Mouse (Mus musculus) midbrain, embryonic 12.5 days (tissue): ENCODE results near the gene Tmem79. TPM values are rescaled to one million over a fixed set of nuclear protein-coding genes. Genes with fewer than 3 reads are reported as not detected.
"Not testable (repeated sequence)": the region's sequence is repeated elsewhere in the genome, so short reads cannot be mapped to it uniquely, and the experiment has no call there.

Experiments used
- ATAC-seq: fragments of 200-750 bp; cut with Nextera tagmentation; 2 replicates; pipeline ENCODE4 v1.8.0; 2017; ENCODE audit warnings: low read depth, moderate TSS enrichment, moderate library complexity; ENCODE audit not compliant: low FRiP score
- H3K27ac ChIP-seq: fragments of 300-500 bp; sonication (generic); replicated peaks from 2 replicates; pipeline ENCODE4 v1.5.1; 2016; ENCODE audit warnings: mild to moderate bottlenecking
- H3K27me3 ChIP-seq: fragments of 300-500 bp; sonication (generic); 2 replicates; pipeline ENCODE4 v1.6.1; 2016; ENCODE audit warnings: mild to moderate bottlenecking
- H3K36me3 ChIP-seq: fragments of 300-500 bp; sonication (generic); 2 replicates; pipeline ENCODE4 v1.6.1; 2016
- H3K4me1 ChIP-seq: fragments of 300-500 bp; sonication (generic); 2 replicates; pipeline ENCODE4 v1.6.1; 2016
- H3K4me2 ChIP-seq: fragments of 300-500 bp; sonication (generic); replicated peaks from 2 replicates; pipeline ENCODE4 v1.6.1; 2016; ENCODE audit warnings: mild to moderate bottlenecking, moderate library complexity
- H3K4me3 ChIP-seq: fragments of 300-500 bp; sonication (generic); 2 replicates; pipeline ENCODE4 v1.5.1; 2016; ENCODE audit warnings: mild to moderate bottlenecking
- H3K9ac ChIP-seq: fragments of 300-500 bp; sonication (generic); replicated peaks from 2 replicates; pipeline ENCODE4 v1.6.1; 2016; ENCODE audit warnings: mild to moderate bottlenecking, moderate library complexity
- H3K9me3 ChIP-seq: fragments of 300-500 bp; sonication (generic); 2 replicates; pipeline ENCODE4 v1.6.1; 2016; ENCODE audit warnings: mild to moderate bottlenecking
- WGBS: fragments of 180-500 bp; shearing (Covaris S2); methylation state at CpG from one replicate; pipeline ENCODE4 v1.1.7; 2016; 5-methylcytosine and 5-hydroxymethylcytosine counted together
- polyA plus RNA-seq: library from polyadenylated mRNA; unstranded; fragments of >200 nt; fragmentation: Nextera tagmentation; extraction: Ambion mirVana; gene quantifications from 2 replicates; pipeline ENCODE4 v1.2.1, GENCODE M21; 2016

Tmem79 gene
- polyA plus RNA-seq: 1.9 and 2.3 TPM in 2 replicates

DNA sequence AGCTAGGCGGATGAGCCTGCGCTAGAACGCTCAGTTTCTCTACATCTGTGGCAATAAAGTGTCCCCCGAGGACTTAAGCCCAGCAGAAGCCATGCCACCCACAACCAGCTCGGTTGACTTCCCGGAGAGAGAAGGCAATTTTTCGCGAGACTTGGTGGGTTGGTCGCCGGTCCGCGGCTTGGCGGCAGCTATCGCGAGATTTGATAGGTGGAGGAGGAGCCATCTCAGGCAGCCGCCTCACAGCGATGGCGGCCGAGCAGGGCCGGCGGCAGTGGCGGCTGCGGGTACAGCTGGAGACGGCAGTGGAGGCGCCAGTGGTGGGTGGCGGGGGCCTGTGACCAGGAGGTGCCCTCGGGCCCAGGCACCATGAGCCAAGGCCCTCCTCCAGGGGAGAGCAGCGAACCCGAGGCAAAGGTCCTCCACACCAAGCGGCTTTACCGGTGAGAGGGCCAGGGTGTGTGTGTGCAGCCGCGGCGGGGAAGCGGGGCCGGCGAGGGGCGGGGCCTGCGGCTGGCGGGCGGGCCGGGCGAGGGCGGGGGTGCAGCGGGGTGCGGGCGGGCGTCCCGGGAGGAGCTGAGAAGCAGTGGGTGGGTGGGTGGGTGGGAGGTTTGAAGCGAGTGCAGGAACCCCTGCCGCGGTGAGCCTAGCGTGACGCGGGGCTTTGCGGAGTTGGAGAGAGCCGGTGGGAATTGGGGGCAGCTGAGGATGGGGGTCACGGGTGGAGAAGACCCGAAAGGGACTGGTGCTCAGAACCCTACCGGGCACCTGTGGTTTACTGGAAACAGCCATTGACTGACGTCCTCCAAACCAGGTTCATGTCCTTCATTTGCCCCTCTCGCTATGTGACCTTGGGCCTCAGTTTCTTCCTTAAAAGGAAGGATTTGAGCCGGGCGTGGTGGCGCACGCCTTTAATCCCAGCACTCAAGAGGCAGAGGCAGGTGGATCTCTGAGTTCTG, at the start of gene Tmem79, which contains the start of gene Smg5:
TSS of gene Tmem79 (minus strand) at position 91 of the 956 bp plus-strand sequence.
TSS of gene Smg5 (plus strand) at position 203 of the 956 bp plus-strand sequence.
- Histone ChIP-seq H3K4me2 (peak within 1 kb of the TSS; percentile 69), H3K4me1 (peaks cover 25% of the 10 kb centered on the region), H3K27me3 (no peaks in the 10 kb centered on the region), H3K9me3 (no peaks in the 10 kb centered on the region), H3K27ac (peak within 1 kb of the TSS; percentile 92), H3K9ac (peak within 1 kb of the TSS; percentile 88), H3K36me3 (peaks cover 5% of the 10 kb centered on the region), H3K4me3 (peak within 1 kb of the TSS; percentile 90)
- peak; percentile 93 for ATAC-seq
- WGBS: 2% methylated on average over 61 of the region's 66 CpGs

GRCm38 (mm10) chr3:88384364-88384763, 48.4 kb upstream of the Tmem79 start, which contains the start of gene Bglap:
TSS of gene Bglap (minus strand) at chr3:88384464.
- no peak for ATAC-seq
- Histone ChIP-seq H3K36me3 (no peaks in the 10 kb centered on the region), H3K27me3 (no peaks in the 10 kb centered on the region), H3K9me3 (no peaks in the 10 kb centered on the region), H3K9ac (no peak within 1 kb of the TSS), H3K4me2 (no peak within 1 kb of the TSS), H3K4me3 (no peak within 1 kb of the TSS), H3K4me1 (0 out of 2 replicates have a peak, but pooled peaks cover 4% of the 10 kb centered on the region), H3K27ac (no peak within 1 kb of the TSS)
- 87% methylated on average over 5 of the region's 5 CpGs for WGBS

GRCm38 (mm10) chr3:88382383-88382782, 46.4 kb upstream of the Tmem79 start:
- H3K4me2 ChIP-seq, H3K9ac ChIP-seq, H3K36me3 ChIP-seq, ATAC-seq, H3K27ac ChIP-seq, H3K4me3 ChIP-seq, H3K9me3 ChIP-seq, H3K27me3 ChIP-seq, H3K4me1 ChIP-seq: not testable (repeated sequence)
- 59% methylated on average over 3 of the region's 7 CpGs for WGBS

DNA sequence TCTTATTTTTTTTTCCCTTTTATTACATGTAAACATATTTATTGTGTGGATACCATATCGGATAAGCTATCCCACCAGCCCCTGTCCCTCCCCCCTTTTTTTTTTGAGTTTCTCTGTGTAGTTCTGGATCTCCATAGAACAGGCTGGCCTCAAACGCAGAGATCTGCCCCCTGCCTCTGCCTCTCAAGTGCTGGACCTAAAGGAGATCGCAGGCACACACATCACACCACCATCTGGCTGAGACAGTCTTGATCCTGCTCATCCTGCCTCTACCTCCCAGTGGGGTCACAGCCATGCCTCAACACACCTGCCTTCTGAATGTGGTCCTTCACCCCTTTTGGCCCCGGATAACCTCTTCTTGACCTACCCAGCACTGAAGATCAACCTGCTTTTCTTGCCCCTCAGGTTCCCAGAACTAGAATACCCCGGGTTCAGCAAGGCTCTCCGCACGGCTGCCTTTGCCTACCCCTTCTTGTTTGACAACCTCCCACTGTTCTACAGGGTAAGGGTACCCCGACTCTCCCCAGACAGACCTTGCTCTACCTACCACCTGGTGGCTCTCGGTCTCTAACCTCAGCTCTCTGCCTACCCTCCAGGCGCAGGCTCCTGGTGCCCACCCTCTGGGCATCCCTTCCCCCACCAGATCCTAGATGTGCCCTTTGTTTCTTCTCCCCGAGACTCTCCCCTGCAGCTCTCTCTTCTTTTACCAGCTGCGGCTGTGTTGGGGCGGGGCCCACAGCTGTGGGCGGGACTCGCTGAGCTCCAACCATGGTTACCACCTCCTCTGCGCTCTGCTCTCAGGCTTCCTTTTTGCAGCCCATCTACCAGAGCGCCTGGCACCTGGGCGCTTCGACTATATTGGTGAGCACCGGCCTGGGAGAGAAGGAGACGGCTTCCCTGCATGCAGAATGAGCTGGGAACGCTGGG, 45.7 kb upstream of the Tmem79 start:
- H3K9me3 ChIP-seq, H3K27me3 ChIP-seq, H3K4me1 ChIP-seq, H3K36me3 ChIP-seq: not testable (repeated sequence)
- Histone ChIP-seq H3K4me3 (peak overlapping the region; percentile 24; the same call in 1 of the 2 replicates), H3K4me2 (peak overlapping the region; percentile 45), H3K27ac (peak overlapping the region; percentile 67), H3K9ac (peak overlapping the region; percentile 41; the same call in 1 of the 2 replicates)
- 5% methylated on average over 22 of the region's 22 CpGs for WGBS
- ATAC-seq: peak; percentile 88

DNA sequence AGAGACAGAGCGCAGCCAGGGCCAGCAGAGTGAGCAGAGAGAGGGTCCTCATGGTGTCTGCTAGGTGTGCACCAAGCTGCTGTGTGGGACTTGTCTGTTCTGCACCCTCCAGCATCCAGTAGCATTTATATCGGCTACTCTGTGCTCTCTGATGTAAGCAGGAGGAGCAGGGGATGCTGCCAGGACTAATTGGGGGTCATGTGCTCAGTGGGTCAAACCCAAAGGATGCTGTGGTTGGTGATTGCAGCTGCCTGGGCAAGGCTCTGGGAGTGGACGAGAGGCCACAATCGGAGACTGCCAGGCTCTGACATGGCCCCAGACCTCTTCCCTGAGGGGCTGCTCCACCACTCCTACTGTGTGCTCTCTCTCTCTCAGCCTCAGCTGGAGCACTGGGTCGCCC, 42.7 kb upstream of the Tmem79 start, which contains the start of gene Bglap2:
TSS of gene Bglap2 (minus strand) at position 101 of the 400 bp plus-strand sequence.
- WGBS: 83% methylated on average over 5 of the region's 5 CpGs
- not testable (repeated sequence) for H3K36me3 ChIP-seq, H3K4me2 ChIP-seq, H3K27me3 ChIP-seq, H3K4me3 ChIP-seq, H3K9ac ChIP-seq, H3K27ac ChIP-seq, ATAC-seq, H3K9me3 ChIP-seq
- H3K4me1 ChIP-seq: peaks cover 12% of the 10 kb centered on the region; the same call in 1 of the 2 replicates

- H3K4me2 ChIP-seq: peak overlapping the region; percentile 29; the same call in 1 of the 2 replicates
- H3K9me3 ChIP-seq, H3K9ac ChIP-seq, H3K36me3 ChIP-seq, ATAC-seq, H3K4me1 ChIP-seq, H3K27me3 ChIP-seq, H3K4me3 ChIP-seq: not testable (repeated sequence)
- WGBS: 31% methylated on average over 7 of the region's 7 CpGs
- H3K27ac ChIP-seq: 0 out of 2 replicates have a peak overlapping the region, but pooled peaks have one; percentile 4
These were observed 40.7 kb upstream of the Tmem79 start for GRCm38 (mm10) chr3:88376644-88377043.

- H3K4me3 ChIP-seq, H3K27me3 ChIP-seq, H3K9ac ChIP-seq, H3K36me3 ChIP-seq, H3K9me3 ChIP-seq, H3K4me1 ChIP-seq: not testable (repeated sequence)
- WGBS: 9% methylated on average over 19 of the region's 19 CpGs
- ATAC-seq: peak; percentile 90
- Histone ChIP-seq H3K4me2 (peak overlapping the region; percentile 29), H3K27ac (0 out of 2 replicates have a peak overlapping the region, but pooled peaks have one; percentile 4)
These were observed 40.0 kb upstream of the Tmem79 start for GRCm38 (mm10) chr3:88375750-88376626.

GRCm38 (mm10) chr3:88372643-88373042, 36.7 kb upstream of the Tmem79 start, which contains the start of gene Bglap3:
TSS of gene Bglap3 (minus strand) at chr3:88372743.
- H3K27ac ChIP-seq, H3K9me3 ChIP-seq, ATAC-seq, H3K4me1 ChIP-seq, H3K4me3 ChIP-seq, H3K36me3 ChIP-seq, H3K4me2 ChIP-seq, H3K9ac ChIP-seq, H3K27me3 ChIP-seq: not testable (repeated sequence)
- 95% methylated on average over 9 of the region's 9 CpGs for WGBS

- not testable (repeated sequence) for H3K4me3 ChIP-seq, H3K36me3 ChIP-seq, H3K9ac ChIP-seq, H3K4me2 ChIP-seq, H3K9me3 ChIP-seq, ATAC-seq, H3K4me1 ChIP-seq, H3K27ac ChIP-seq
- 90% methylated on average over 7 of the region's 7 CpGs for WGBS
- H3K27me3 ChIP-seq: peaks cover 30% of the 10 kb centered on the region
These were observed 32.6 kb upstream of the Tmem79 start for GRCm38 (mm10) chr3:88368511-88368910.

DNA sequence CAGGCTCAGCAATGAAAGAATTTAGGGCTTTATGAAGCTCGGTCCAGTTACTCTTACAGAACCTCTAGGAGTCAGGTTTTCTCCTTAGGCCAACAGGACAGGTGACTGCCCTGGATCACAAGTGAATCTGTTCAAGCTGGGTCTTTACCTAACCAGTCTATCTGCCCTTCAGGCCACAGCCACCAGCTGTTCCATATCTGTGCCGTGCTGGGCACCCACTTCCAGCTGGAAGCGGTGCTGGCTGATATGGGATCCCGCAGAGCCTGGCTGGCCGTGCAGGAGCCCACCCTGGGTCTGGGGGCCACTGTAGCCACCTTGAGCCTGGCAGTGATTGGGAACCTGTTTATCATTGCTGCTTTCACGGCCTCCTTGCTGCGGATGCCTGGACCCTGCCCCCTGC, 31.6 kb upstream of the Tmem79 start:
- H3K27ac ChIP-seq, H3K4me1 ChIP-seq, H3K4me2 ChIP-seq, H3K36me3 ChIP-seq, H3K4me3 ChIP-seq, H3K9me3 ChIP-seq, H3K9ac ChIP-seq: not testable (repeated sequence)
- 39% methylated on average over 3 of the region's 7 CpGs for WGBS
- ATAC-seq: peak; percentile 24
- H3K27me3 ChIP-seq: peaks cover 32% of the 10 kb centered on the region
